Mouse (Mus musculus): Measurements from ENCODE around the gene Unc79.

- TF ChIP-seq CTCF (IDR thresholded peaks at IDR 0.05; ENCODE audit: low read depth, low read length) (no peak), POLR2A (IDR thresholded peaks at IDR 0.05; ENCODE audit: extremely low read depth, insufficient read depth, low read length) (no peak)
These were observed 193.9 kb downstream of the Unc79 start for GRCm38 (mm10) chr12:103142550-103143010.
